Mouse (Mus musculus): ENCODE data around the gene Prss30. TPM values are rescaled to one million over a fixed set of nuclear protein-coding genes. Genes with fewer than 3 reads are reported as not detected.
A peak's percentile ranks its signal among the peaks of the same experiment; 100 is the strongest.
"Not testable (repeated sequence)": the region's sequence is repeated elsewhere in the genome, so short reads cannot be mapped to it uniquely, and the experiment has no call there.

Prss30 gene
- polyA plus RNA-seq, 1 experiment from 2014 or later, result not detected

DNA sequence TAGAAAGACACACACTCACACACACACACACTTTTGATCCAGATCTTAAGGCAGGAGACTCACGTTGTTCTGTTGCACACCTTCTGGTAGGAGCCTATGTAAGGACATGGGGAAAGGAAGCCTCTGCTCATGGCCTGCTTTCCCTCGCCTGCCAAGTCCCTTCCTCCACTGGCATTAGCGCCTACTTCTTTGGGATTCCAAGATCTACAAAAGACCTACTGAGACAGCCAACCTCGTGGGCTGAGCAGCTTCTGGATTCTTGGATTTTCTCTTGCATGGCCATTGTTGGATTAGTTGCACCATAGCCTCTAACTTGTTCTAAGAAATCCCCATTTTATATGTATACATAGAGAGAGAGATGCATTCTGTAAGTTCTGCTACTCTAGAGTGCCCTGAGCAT lies 29.5 kb downstream of the Prss30 start:
- not testable (repeated sequence) for ATAC-seq (ENCODE audit: insufficient number of reproducible peaks, insufficient read depth, low FRiP score, low read depth); H3K9ac ChIP-seq (replicated peaks; ENCODE audit: low read depth, low read length); H3K36me3 ChIP-seq (ENCODE audit: control insufficient read depth, insufficient read depth, low read length)

DNA sequence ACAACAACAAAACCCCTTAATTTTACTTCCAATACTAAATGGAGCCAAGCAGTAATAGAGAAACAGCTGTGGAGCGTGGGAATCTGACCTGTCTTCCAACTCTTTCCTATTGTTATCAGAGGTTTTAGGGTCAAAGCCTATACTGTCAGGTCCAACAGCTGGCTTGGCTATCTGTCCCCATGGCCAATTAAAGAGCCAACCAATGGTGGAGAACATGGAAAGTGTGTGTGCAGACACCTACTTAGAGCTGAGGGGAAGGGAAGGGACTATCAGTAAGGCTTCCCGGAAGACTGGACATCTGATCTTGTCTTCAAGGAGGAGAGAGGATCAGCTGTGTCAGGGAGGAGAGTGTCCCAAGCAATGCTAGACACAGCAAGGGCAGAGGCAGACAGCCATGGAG lies 31.3 kb downstream of the Prss30 start:
- no peak for ATAC-seq (ENCODE audit: insufficient number of reproducible peaks, insufficient read depth, low FRiP score, low read depth)
- Histone ChIP-seq H3K4me1 (ENCODE audit: control insufficient read depth, insufficient read depth, low read length) (no peaks in the 10 kb centered on the region), H3K27me3 (ENCODE audit: control insufficient read depth, insufficient read depth, low read length) (no peaks in the 10 kb centered on the region), H3K4me3 (ENCODE audit: low read depth, low read length) (no peak overlapping the region), H3K9me3 (ENCODE audit: control insufficient read depth, low read depth, low read length) (no peaks in the 10 kb centered on the region), H3K4me2 (replicated peaks; ENCODE audit: low read depth, low read length) (no peak overlapping the region), H3K36me3 (ENCODE audit: control insufficient read depth, insufficient read depth, low read length) (no peaks in the 10 kb centered on the region), H3K9ac (replicated peaks; ENCODE audit: low read depth, low read length) (no peak overlapping the region), H3K27ac (ENCODE audit: low read length) (no peak overlapping the region)
- WGBS, result 80% methylated on average over 2 of the region's 2 CpGs

More for the DNA sequence above, 29.5 kb downstream of the Prss30 start:
- H3K4me2 ChIP-seq (replicated peaks; ENCODE audit: low read depth, low read length); H3K4me1 ChIP-seq (ENCODE audit: control insufficient read depth, insufficient read depth, low read length); H3K27me3 ChIP-seq (ENCODE audit: control insufficient read depth, insufficient read depth, low read length); H3K4me3 ChIP-seq (ENCODE audit: low read depth, low read length); H3K27ac ChIP-seq (ENCODE audit: low read length); H3K9me3 ChIP-seq (ENCODE audit: control insufficient read depth, low read depth, low read length): not testable (repeated sequence)
- 69% methylated on average over 4 of the region's 4 CpGs for WGBS

DNA sequence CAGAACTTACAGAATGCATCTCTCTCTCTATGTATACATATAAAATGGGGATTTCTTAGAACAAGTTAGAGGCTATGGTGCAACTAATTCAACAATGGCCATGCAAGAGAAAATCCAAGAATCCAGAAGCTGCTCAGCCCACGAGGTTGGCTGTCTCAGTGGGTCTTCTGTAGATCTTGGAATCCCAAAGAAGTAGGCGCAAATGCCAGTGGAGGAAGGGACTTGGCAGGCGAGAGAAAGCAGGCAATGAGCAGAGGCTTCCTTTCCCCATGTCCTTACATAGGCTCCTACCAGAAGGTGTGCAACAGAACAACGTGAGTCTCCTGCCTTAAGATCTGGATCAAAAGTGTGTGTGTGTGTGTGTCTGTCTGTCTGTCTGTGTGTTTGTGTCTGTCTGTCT lies 32.9 kb downstream of the Prss30 start:
- not testable (repeated sequence) for ATAC-seq (ENCODE audit: insufficient number of reproducible peaks, insufficient read depth, low FRiP score, low read depth); H3K27ac ChIP-seq (ENCODE audit: low read length); H3K9me3 ChIP-seq (ENCODE audit: control insufficient read depth, low read depth, low read length); H3K27me3 ChIP-seq (ENCODE audit: control insufficient read depth, insufficient read depth, low read length); H3K9ac ChIP-seq (replicated peaks; ENCODE audit: low read depth, low read length); H3K4me3 ChIP-seq (ENCODE audit: low read depth, low read length); H3K36me3 ChIP-seq (ENCODE audit: control insufficient read depth, insufficient read depth, low read length); H3K4me1 ChIP-seq (ENCODE audit: control insufficient read depth, insufficient read depth, low read length); H3K4me2 ChIP-seq (replicated peaks; ENCODE audit: low read depth, low read length)
- 85% methylated on average over 4 of the region's 4 CpGs for WGBS

DNA sequence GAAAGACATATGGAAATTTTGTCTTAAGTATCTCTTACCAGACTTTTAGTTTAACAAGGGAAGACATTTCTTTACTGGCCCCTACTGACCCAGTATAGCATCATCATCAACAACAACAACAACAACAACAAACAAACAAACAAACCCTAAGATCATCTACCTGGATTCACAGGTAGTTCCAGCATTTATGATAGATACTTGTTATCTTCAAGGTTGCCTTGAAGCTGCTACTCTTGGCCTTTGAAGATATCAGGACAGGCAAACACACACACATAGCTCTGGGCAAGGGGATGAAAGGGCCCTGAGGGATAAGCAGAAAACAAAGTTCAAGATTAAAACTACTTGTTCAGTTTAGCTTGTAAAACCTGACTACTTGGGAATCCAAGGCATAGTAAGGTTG lies 39.0 kb downstream of the Prss30 start, which contains the start of gene Sbp:
Sbp (plus strand) TSS at position 301 of the 400 bp plus-strand sequence.
- Histone ChIP-seq H3K4me3 (ENCODE audit: low read depth, low read length) (no peak within 1 kb of the TSS), H3K27ac (ENCODE audit: low read length) (no peak within 1 kb of the TSS), H3K9me3 (ENCODE audit: control insufficient read depth, low read depth, low read length) (no peaks in the 10 kb centered on the region), H3K9ac (replicated peaks; ENCODE audit: low read depth, low read length) (no peak within 1 kb of the TSS), H3K27me3 (ENCODE audit: control insufficient read depth, insufficient read depth, low read length) (no peaks in the 10 kb centered on the region), H3K4me2 (replicated peaks; ENCODE audit: low read depth, low read length) (no peak within 1 kb of the TSS), H3K36me3 (ENCODE audit: control insufficient read depth, insufficient read depth, low read length) (no peaks in the 10 kb centered on the region), H3K4me1 (ENCODE audit: control insufficient read depth, insufficient read depth, low read length) (no peaks in the 10 kb centered on the region)
- no peak for ATAC-seq (ENCODE audit: insufficient number of reproducible peaks, insufficient read depth, low FRiP score, low read depth)

- H3K36me3 ChIP-seq (ENCODE audit: control insufficient read depth, insufficient read depth, low read length), result no peaks in the 10 kb centered on the region
- H3K9ac ChIP-seq (replicated peaks; ENCODE audit: low read depth, low read length), result no peak overlapping the region
- no peaks in the 10 kb centered on the region for H3K9me3 ChIP-seq (ENCODE audit: control insufficient read depth, low read depth, low read length)
- ATAC-seq (ENCODE audit: insufficient number of reproducible peaks, insufficient read depth, low FRiP score, low read depth), result no peak
- WGBS, result 65% methylated on average over 5 of the region's 5 CpGs
- no peaks in the 10 kb centered on the region for H3K27me3 ChIP-seq (ENCODE audit: control insufficient read depth, insufficient read depth, low read length)
- H3K4me1 ChIP-seq (ENCODE audit: control insufficient read depth, insufficient read depth, low read length), result no peaks in the 10 kb centered on the region
- no peak overlapping the region for H3K4me2 ChIP-seq (replicated peaks; ENCODE audit: low read depth, low read length)
- H3K4me3 ChIP-seq (ENCODE audit: low read depth, low read length), result no peak overlapping the region
- H3K27ac ChIP-seq (ENCODE audit: low read length), result no peak overlapping the region
These were observed 49.2 kb downstream of the Prss30 start for GRCm38 (mm10) chr17:23931157-23931556.

- WGBS, result under 1% methylated on average over 14 of the region's 14 CpGs
- Histone ChIP-seq H3K27me3 (ENCODE audit: control insufficient read depth, insufficient read depth, low read length) (no peaks in the 10 kb centered on the region), H3K4me2 (replicated peaks; ENCODE audit: low read depth, low read length) (peak overlapping the region; percentile 72), H3K36me3 (ENCODE audit: control insufficient read depth, insufficient read depth, low read length) (no peaks in the 10 kb centered on the region), H3K9me3 (ENCODE audit: control insufficient read depth, low read depth, low read length) (no peaks in the 10 kb centered on the region), H3K27ac (ENCODE audit: low read length) (peak overlapping the region; percentile 97), H3K4me1 (ENCODE audit: control insufficient read depth, insufficient read depth, low read length) (peaks cover 6% of the 10 kb centered on the region; the same call in 1 of the 2 replicates), H3K4me3 (ENCODE audit: low read depth, low read length) (peak overlapping the region; percentile 51), H3K9ac (replicated peaks; ENCODE audit: low read depth, low read length) (peak overlapping the region; percentile 56)
- ATAC-seq (ENCODE audit: insufficient number of reproducible peaks, insufficient read depth, low FRiP score, low read depth), result peak; percentile 81
These were observed 55.3 kb downstream of the Prss30 start for GRCm38 (mm10) chr17:23925090-23925493.

DNA sequence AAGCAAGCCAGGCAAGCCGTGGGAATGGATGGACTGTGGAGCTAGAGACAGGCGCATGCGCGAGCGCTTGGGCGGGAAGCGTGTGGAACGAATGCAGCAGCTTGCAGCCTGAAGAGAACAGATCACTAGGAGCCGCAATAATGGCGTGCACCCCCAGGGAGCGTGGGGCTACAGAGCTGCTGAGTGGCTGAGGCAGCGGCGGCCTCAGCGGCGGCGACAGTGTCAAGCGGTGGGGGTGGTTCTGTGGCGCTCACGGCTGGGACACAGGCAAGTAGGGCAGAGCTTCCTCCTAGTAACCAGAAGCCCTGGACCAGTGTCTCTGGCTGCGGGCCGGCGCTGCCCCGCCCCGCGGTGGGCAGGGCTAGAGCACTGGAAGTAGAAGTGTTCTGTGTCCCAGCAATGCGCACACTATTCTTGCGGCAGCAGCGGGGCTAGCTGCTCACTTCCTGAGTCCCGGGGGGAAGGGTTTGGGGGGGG lies 55.8 kb downstream of the Prss30 start:
- peak overlapping the region; percentile 72 for H3K4me2 ChIP-seq (replicated peaks; ENCODE audit: low read depth, low read length)
- H3K9me3 ChIP-seq (ENCODE audit: control insufficient read depth, low read depth, low read length), result no peaks in the 10 kb centered on the region
- peak overlapping the region; percentile 51 for H3K4me3 ChIP-seq (ENCODE audit: low read depth, low read length)
- H3K27me3 ChIP-seq (ENCODE audit: control insufficient read depth, insufficient read depth, low read length), result no peaks in the 10 kb centered on the region
- H3K36me3 ChIP-seq (ENCODE audit: control insufficient read depth, insufficient read depth, low read length), result no peaks in the 10 kb centered on the region
- 0% methylated on average over 29 of the region's 29 CpGs for WGBS
- H3K27ac ChIP-seq (ENCODE audit: low read length), result peak overlapping the region; percentile 97
- H3K4me1 ChIP-seq (ENCODE audit: control insufficient read depth, insufficient read depth, low read length), result peaks cover 6% of the 10 kb centered on the region; the same call in 1 of the 2 replicates
- ATAC-seq (ENCODE audit: insufficient number of reproducible peaks, insufficient read depth, low FRiP score, low read depth), result peak; percentile 98
- H3K9ac ChIP-seq (replicated peaks; ENCODE audit: low read depth, low read length), result peak overlapping the region; percentile 56

Small RNAs within 50 kb of the gene (microRNA-seq; reads per million reads assigned to microRNA genes)
- not detected for gene Gm27700

Other genes starting within 250 kb of the Prss30 start
- 24.7 and 25.2 TPM in 2 replicates for gene Paqr4, start 239.7 kb downstream of the Prss30 start, polyA plus RNA-seq (2014; fragmentation: Nextera tagmentation; extraction: Ambion mirVana)
- 0.45 and 0.69 TPM in 2 replicates for gene Kremen2, start 234.7 kb downstream of the Prss30 start, polyA plus RNA-seq (2014; fragmentation: Nextera tagmentation; extraction: Ambion mirVana)
- 54.3 and 57.3 TPM in 2 replicates for gene Flywch1, start 209.0 kb downstream of the Prss30 start, polyA plus RNA-seq (2014; fragmentation: Nextera tagmentation; extraction: Ambion mirVana)
- 29.0 and 31.0 TPM in 2 replicates for gene Flywch2, start 194.5 kb downstream of the Prss30 start, polyA plus RNA-seq (2014; fragmentation: Nextera tagmentation; extraction: Ambion mirVana)
- 513 and 521 TPM in 2 replicates for gene Srrm2, start 190.0 kb downstream of the Prss30 start, polyA plus RNA-seq (2014; fragmentation: Nextera tagmentation; extraction: Ambion mirVana)
- 1,042 and 1,209 TPM in 2 replicates for gene Elob, start 151.4 kb downstream of the Prss30 start, polyA plus RNA-seq (2014; fragmentation: Nextera tagmentation; extraction: Ambion mirVana)
- gene Prss33, start 144.5 kb downstream of the Prss30 start, polyA plus RNA-seq (2014; fragmentation: Nextera tagmentation; extraction: Ambion mirVana), result not detected in 2 replicates
- 1.1 and 1.6 TPM in 2 replicates for gene Prss32, start 136.7 kb downstream of the Prss30 start, polyA plus RNA-seq (2014; fragmentation: Nextera tagmentation; extraction: Ambion mirVana)
- 1.1 and 2.3 TPM in 2 replicates for gene Prss41, start 136.4 kb downstream of the Prss30 start, polyA plus RNA-seq (2014; fragmentation: Nextera tagmentation; extraction: Ambion mirVana)
- gene Prss21, start 112.5 kb downstream of the Prss30 start, polyA plus RNA-seq (2014; fragmentation: Nextera tagmentation; extraction: Ambion mirVana), result not detected in 2 replicates
- gene Dcpp1, start 99.7 kb downstream of the Prss30 start, polyA plus RNA-seq (2014; fragmentation: Nextera tagmentation; extraction: Ambion mirVana), result not detected in 2 replicates
- not detected in 2 replicates for gene Dcpp2, start 99.7 kb downstream of the Prss30 start, polyA plus RNA-seq (2014; fragmentation: Nextera tagmentation; extraction: Ambion mirVana)
- not detected in 2 replicates for gene Dcpp3, start 63.1 kb downstream of the Prss30 start, polyA plus RNA-seq (2014; fragmentation: Nextera tagmentation; extraction: Ambion mirVana)
- not detected in 2 replicates for gene Sbp, start 38.9 kb downstream of the Prss30 start, polyA plus RNA-seq (2014; fragmentation: Nextera tagmentation; extraction: Ambion mirVana)
- gene Sbpl, start 25.3 kb downstream of the Prss30 start, polyA plus RNA-seq (2014; fragmentation: Nextera tagmentation; extraction: Ambion mirVana), result not detected in 2 replicates
- gene Prss22, start 17.5 kb upstream of the Prss30 start, polyA plus RNA-seq (2014; fragmentation: Nextera tagmentation; extraction: Ambion mirVana), result 1.9 and 3.1 TPM in 2 replicates
- 0.20 and 0.46 TPM in 2 replicates for gene Prss27, start 57.6 kb upstream of the Prss30 start, polyA plus RNA-seq (2014; fragmentation: Nextera tagmentation; extraction: Ambion mirVana)
- 58.1 and 61.0 TPM in 2 replicates for gene Kctd5, start 92.9 kb upstream of the Prss30 start, polyA plus RNA-seq (2014; fragmentation: Nextera tagmentation; extraction: Ambion mirVana)
- gene Pdpk1, start 170.4 kb upstream of the Prss30 start, polyA plus RNA-seq (2014; fragmentation: Nextera tagmentation; extraction: Ambion mirVana), result 43.9 and 44.3 TPM in 2 replicates
- 28.2 and 29.7 TPM in 2 replicates for gene Amdhd2, start 183.2 kb upstream of the Prss30 start, polyA plus RNA-seq (2014; fragmentation: Nextera tagmentation; extraction: Ambion mirVana)
- gene Atp6v0c, start 189.1 kb upstream of the Prss30 start, polyA plus RNA-seq (2014; fragmentation: Nextera tagmentation; extraction: Ambion mirVana), result 506 and 549 TPM in 2 replicates
- gene Tbc1d24, start 225.0 kb upstream of the Prss30 start, polyA plus RNA-seq (2014; fragmentation: Nextera tagmentation; extraction: Ambion mirVana), result 6.3 and 8.3 TPM in 2 replicates
- 10.2 and 10.4 TPM in 2 replicates for gene Ntn3, start 229.0 kb upstream of the Prss30 start, polyA plus RNA-seq (2014; fragmentation: Nextera tagmentation; extraction: Ambion mirVana)
- gene Tedc2, start 240.3 kb upstream of the Prss30 start, polyA plus RNA-seq (2014; fragmentation: Nextera tagmentation; extraction: Ambion mirVana), result 11.9 and 12.3 TPM in 2 replicates